ENCODE assay signal across 9 mouse cellular contexts in the genomic region with DNA sequence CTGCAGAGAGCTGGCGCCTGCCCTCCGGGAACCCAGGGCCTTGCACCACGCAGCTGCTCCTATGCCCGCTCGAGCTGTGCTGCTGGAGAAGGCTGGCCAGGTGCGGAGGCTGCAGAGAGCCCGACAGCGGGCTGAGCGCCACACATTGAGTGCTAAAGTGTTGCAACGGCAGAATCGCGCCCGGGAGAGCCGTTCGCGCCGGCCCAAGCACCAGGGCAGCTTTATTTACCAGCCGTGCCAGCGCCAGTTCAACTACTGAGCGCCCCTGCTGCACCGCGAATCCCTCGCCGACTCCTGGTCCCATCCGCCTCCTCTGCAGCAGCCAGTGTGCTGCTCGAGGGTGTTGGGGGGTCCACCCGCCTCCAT. TPM values are rescaled to one million over a fixed set of nuclear protein-coding genes. Genes with fewer than 3 reads are reported as not detected.
A peak's percentile ranks its signal among the peaks of the same experiment; 100 is the strongest.
DNase-seq lines count a peak whose midpoint lies in the region; ATAC-seq lines count a peak whose summit lies in the region.
"Had no signal": no experiment of that assay in that cellular context is flagged by ENCODE, and none has a peak within 500 bp of the region (broad histone marks: within the 10 kb centered on the region; RNA-seq: fewer than 3 reads in every experiment).

No protein-coding gene starts in this region.

- H3K4me3 ChIP-seq in heart, embryonic 13.5 days, result no peak overlapping the region
- H3K4me3 ChIP-seq in heart, embryonic 12.5 days, result no peak overlapping the region
- 0 out of 2 replicates have a peak overlapping the region, but pooled peaks have one; percentile 10 for H3K4me3 ChIP-seq in embryonic facial prominence, embryonic 13.5 days

- ATAC-seq in heart, embryonic 13.5 days (ENCODE audit: extremely low read depth, insufficient number of reproducible peaks, low FRiP score, low TSS enrichment), result no peak
- ATAC-seq in heart, embryonic 12.5 days (ENCODE audit: insufficient number of reproducible peaks, low FRiP score), result no peak
- ATAC-seq in embryonic facial prominence, embryonic 13.5 days (ENCODE audit: insufficient number of reproducible peaks, insufficient read depth, low FRiP score, low TSS enrichment, low read depth), result no peak

- H3K9ac ChIP-seq in heart, embryonic 13.5 days, result peak overlapping the region; percentile 35; the same call in 1 of the 2 replicates
- H3K9ac ChIP-seq in heart, embryonic 12.5 days, result no peak overlapping the region
- H3K9ac ChIP-seq in embryonic facial prominence, embryonic 13.5 days, result peak overlapping the region; percentile 49; the same call in 1 of the 2 replicates

- H3K27ac ChIP-seq in heart, embryonic 13.5 days (replicated peaks), result no peak overlapping the region
- no peak overlapping the region for H3K27ac ChIP-seq in heart, embryonic 12.5 days (ENCODE audit: poor library complexity, severe bottlenecking)
- H3K27ac ChIP-seq in embryonic facial prominence, embryonic 13.5 days, result no peak overlapping the region

- peaks cover 66% of the 10 kb centered on the region for H3K4me1 ChIP-seq in heart, embryonic 13.5 days
- peaks cover 34% of the 10 kb centered on the region for H3K4me1 ChIP-seq in heart, embryonic 12.5 days (replicated peaks)
- peaks cover 26% of the 10 kb centered on the region for H3K4me1 ChIP-seq in embryonic facial prominence, embryonic 13.5 days

- intact Hi-C loops in left cerebral cortex, postnatal 36 days (cut with DNase I), result loop anchor here (10.0 kb wide), 2 partner anchors 112 to 302 kb away; a partner anchor contains a TSS

- H3K4me2 ChIP-seq in heart, embryonic 13.5 days, result no peak overlapping the region
- H3K4me2 ChIP-seq in heart, embryonic 12.5 days, result no peak overlapping the region
- H3K4me2 ChIP-seq in embryonic facial prominence, embryonic 13.5 days, result peak overlapping the region; percentile 40

- H3K9me3 ChIP-seq in heart, embryonic 13.5 days, result no peaks in the 10 kb centered on the region
- no peaks in the 10 kb centered on the region for H3K9me3 ChIP-seq in heart, embryonic 12.5 days (replicated peaks)
- no peaks in the 10 kb centered on the region for H3K9me3 ChIP-seq in embryonic facial prominence, embryonic 13.5 days
- H3K9me3 ChIP-seq: G1E had no signal

- peak; percentile 19 for DNase-seq in ZHBTc4 (ENCODE audit: low read depth, low spot score)
- DNase-seq in left cerebral cortex, postnatal 36 days (ENCODE audit: low spot score in 2 of 2), result peak; percentile 44 to 61
- peak; percentile 74 for DNase-seq in testis, postnatal 14 days (ENCODE audit: low spot score)
- DNase-seq in urinary bladder, postnatal 14 days (ENCODE audit: low spot score), result no peak
- DNase-seq in spleen, postnatal 4 days (ENCODE audit: low spot score in 2 of 2), result no peak

- 36% methylated on average over 27 of the region's 27 CpGs for WGBS in heart, embryonic 13.5 days
- 35% methylated on average over 27 of the region's 27 CpGs for WGBS in heart, embryonic 12.5 days
- WGBS in embryonic facial prominence, embryonic 13.5 days, result 17% methylated on average over 27 of the region's 27 CpGs

- peaks cover 66% of the 10 kb centered on the region for H3K36me3 ChIP-seq in heart, embryonic 13.5 days
- peaks cover 58% of the 10 kb centered on the region for H3K36me3 ChIP-seq in heart, embryonic 12.5 days
- H3K36me3 ChIP-seq in embryonic facial prominence, embryonic 13.5 days, result peaks cover 47% of the 10 kb centered on the region

- no peaks in the 10 kb centered on the region for H3K27me3 ChIP-seq in heart, embryonic 13.5 days (replicated peaks)
- H3K27me3 ChIP-seq in heart, embryonic 12.5 days (replicated peaks), result no peaks in the 10 kb centered on the region
- no peaks in the 10 kb centered on the region for H3K27me3 ChIP-seq in embryonic facial prominence, embryonic 13.5 days

RNA-seq across cellular contexts. Expression of a gene that starts 5.7 kb away (rescaled TPM):
- polyA plus RNA-seq in heart, embryonic 13.5 days (2015; fragmentation: Nextera tagmentation; extraction: Ambion mirVana), result 97.6 and 107 TPM in 2 replicates
- polyA plus RNA-seq in heart, embryonic 12.5 days (2016; fragmentation: Nextera tagmentation; extraction: Ambion mirVana), result 137 and 138 TPM in 2 replicates
- 18.0 and 20.0 TPM in 2 replicates for polyA plus RNA-seq in embryonic facial prominence, embryonic 13.5 days (2015; fragmentation: Nextera tagmentation; extraction: Ambion mirVana)
- total RNA-seq in left cerebral cortex, postnatal 36 days (2021), result 100 to 1,000 TPM; 147 to 173 TPM

RNA-seq across cellular contexts. Expression of a gene that starts 29.3 kb away (rescaled TPM):
- polyA plus RNA-seq in heart, embryonic 13.5 days (2015; fragmentation: Nextera tagmentation; extraction: Ambion mirVana), result 53.2 and 58.8 TPM in 2 replicates
- 56.1 and 56.2 TPM in 2 replicates for polyA plus RNA-seq in heart, embryonic 12.5 days (2016; fragmentation: Nextera tagmentation; extraction: Ambion mirVana)
- polyA plus RNA-seq in embryonic facial prominence, embryonic 13.5 days (2015; fragmentation: Nextera tagmentation; extraction: Ambion mirVana), result 48.0 and 49.1 TPM in 2 replicates
- 10 to 100 TPM; 25.7 to 30.5 TPM for total RNA-seq in left cerebral cortex, postnatal 36 days (2021)

Comparison
In these comparisons a context has a peak if more than half of its experiments do, and no peak if none do; other contexts are left out.
1. DNase-seq: peak in ZHBTc4 (single experiment), left cerebral cortex, postnatal 36 days (2 of 2) and testis, postnatal 14 days (single experiment); none in urinary bladder, postnatal 14 days (single experiment) and spleen, postnatal 4 days (0 of 2).